In the genomic region with DNA sequence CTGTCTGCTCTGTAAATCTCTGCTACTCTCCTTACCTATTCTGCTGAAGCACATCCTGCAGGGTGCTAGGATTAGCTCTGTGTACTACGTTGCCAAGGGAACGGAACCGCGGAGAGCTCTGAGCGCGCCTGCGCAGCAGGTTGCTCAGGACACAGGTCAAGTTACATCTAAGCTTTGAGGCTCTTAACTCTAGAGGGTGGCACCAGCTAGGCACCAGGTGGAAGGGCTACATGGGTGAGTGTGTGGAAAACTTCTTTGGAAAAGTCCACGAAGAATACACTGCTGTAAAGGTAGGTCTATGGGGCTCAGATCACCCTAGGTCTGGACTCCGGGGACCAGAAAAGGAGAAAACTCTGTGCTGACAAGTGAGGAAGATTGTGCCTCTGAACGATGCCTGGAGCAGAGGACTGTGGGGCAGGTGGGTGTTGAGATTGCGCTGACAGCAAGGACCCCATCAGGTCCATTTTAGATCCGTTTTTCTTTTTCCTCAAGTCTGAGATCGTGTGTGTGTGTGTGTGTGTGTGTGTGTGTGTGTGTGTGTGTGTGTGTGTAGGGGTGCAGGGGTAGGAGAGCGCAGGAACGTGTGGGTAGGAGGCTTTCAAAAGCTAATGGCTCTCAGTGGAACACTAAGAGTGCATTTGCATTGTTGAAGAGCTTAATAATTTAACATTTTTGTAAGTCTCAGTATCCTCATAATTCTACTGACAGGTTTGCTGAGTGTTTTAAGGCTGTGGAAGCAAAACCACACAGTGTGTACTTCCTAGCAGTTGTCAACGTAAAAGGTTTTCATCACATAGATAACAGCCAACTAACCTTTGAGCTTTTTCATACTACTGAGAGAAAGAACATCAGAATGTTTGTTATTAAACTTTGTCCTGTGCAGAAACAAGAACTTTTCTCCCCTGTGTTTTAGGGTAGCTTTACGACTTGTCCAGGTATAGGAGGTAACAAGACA, we compare ENCODE assay signal across 1 mouse cellular context.
TF ChIP-seq lines count a peak whose summit lies in the region.

No protein-coding gene starts in this region.

TF ChIP-seq in ES-E14, 5 proteins besides CTCF, POLR2A, EP300 and RAD21:
- no peak for TF ChIP-seq ZC3H11A (IDR thresholded peaks at IDR 0.05; ENCODE audit: borderline replicate concordance, low read depth, low read length)
- TF ChIP-seq HCFC1 (IDR thresholded peaks at IDR 0.05; ENCODE audit: borderline replicate concordance, insufficient read depth, low read length), result no peak
- TF ChIP-seq MAFK (IDR thresholded peaks at IDR 0.05; ENCODE audit: insufficient read depth, low read depth, low read length), result no peak
TF ChIP-seq in ES-E14: peak in this region for 0.
